12 mouse cellular contexts compared by ENCODE assay signal in genomic region chr10:128636561-128636960, GRCm38 (mm10). TPM values are rescaled to one million over a fixed set of nuclear protein-coding genes. Genes with fewer than 3 reads are reported as not detected.
DNase-seq lines count a peak whose midpoint lies in the region; ATAC-seq and TF ChIP-seq lines count a peak whose summit lies in the region.
"Had no signal": no experiment of that assay in that cellular context is flagged by ENCODE, and none has a peak within 500 bp of the region (broad histone marks: within the 10 kb centered on the region; RNA-seq: fewer than 3 reads in every experiment).

No protein-coding gene starts in this region.

- H3K36me3 ChIP-seq in forebrain, embryonic 14.5 days (ENCODE audit: control insufficient read depth, insufficient read depth, low read length), result peaks cover 74% of the 10 kb centered on the region
- peaks cover 21% of the 10 kb centered on the region for H3K36me3 ChIP-seq in forebrain, embryonic 16.5 days (ENCODE audit: control insufficient read depth, insufficient read depth)
- peaks cover 80% of the 10 kb centered on the region for H3K36me3 ChIP-seq in midbrain, embryonic 14.5 days (ENCODE audit: control insufficient read depth, insufficient read depth, low read length)
- H3K36me3 ChIP-seq in midbrain, embryonic 16.5 days (ENCODE audit: control insufficient read depth, insufficient read depth, low read length), result peaks cover 62% of the 10 kb centered on the region
- H3K36me3 ChIP-seq in liver, postnatal 0 days (replicated peaks; ENCODE audit: insufficient read depth, low read length), result no peaks in the 10 kb centered on the region

- H3K27ac ChIP-seq in forebrain, embryonic 14.5 days (ENCODE audit: low read depth, low read length), result no peak overlapping the region
- no peak overlapping the region for H3K27ac ChIP-seq in forebrain, embryonic 16.5 days (ENCODE audit: low read length)
- H3K27ac ChIP-seq in midbrain, embryonic 14.5 days (replicated peaks; ENCODE audit: low read depth, low read length), result no peak overlapping the region
- H3K27ac ChIP-seq in midbrain, embryonic 16.5 days (ENCODE audit: low read length), result no peak overlapping the region
- H3K27ac ChIP-seq in liver, postnatal 0 days (ENCODE audit: low read depth), result peak overlapping the region; percentile 30; the same call in 1 of the 2 replicates

- ATAC-seq in forebrain, embryonic 14.5 days, result no peak
- no peak for ATAC-seq in forebrain, embryonic 16.5 days
- ATAC-seq in midbrain, embryonic 14.5 days (ENCODE audit: low FRiP score, low TSS enrichment), result no peak
- no peak for ATAC-seq in midbrain, embryonic 16.5 days
- no peak for ATAC-seq in liver, postnatal 0 days
- ATAC-seq: forebrain, postnatal 0 days; intestine, postnatal 0 days had no signal

- H3K4me2 ChIP-seq in forebrain, embryonic 14.5 days (ENCODE audit: low read length), result no peak overlapping the region
- no peak overlapping the region for H3K4me2 ChIP-seq in forebrain, embryonic 16.5 days (ENCODE audit: low read length)
- H3K4me2 ChIP-seq in midbrain, embryonic 14.5 days (ENCODE audit: low read length), result peak overlapping the region; percentile 22; the same call in 1 of the 2 replicates
- no peak overlapping the region for H3K4me2 ChIP-seq in midbrain, embryonic 16.5 days (ENCODE audit: low read length)
- H3K4me2 ChIP-seq in liver, postnatal 0 days (ENCODE audit: low read depth, low read length), result 0 out of 2 replicates have a peak overlapping the region, but pooled peaks have one; percentile 38

- peak overlapping the region; percentile 13; the same call in 1 of the 2 replicates for H3K9ac ChIP-seq in forebrain, embryonic 14.5 days (ENCODE audit: low read length)
- H3K9ac ChIP-seq in forebrain, embryonic 16.5 days (replicated peaks; ENCODE audit: low read depth, low read length), result no peak overlapping the region
- H3K9ac ChIP-seq in midbrain, embryonic 14.5 days (replicated peaks; ENCODE audit: low read length), result no peak overlapping the region
- H3K9ac ChIP-seq in midbrain, embryonic 16.5 days (ENCODE audit: low read depth, low read length), result no peak overlapping the region
- H3K9ac ChIP-seq in liver, postnatal 0 days (replicated peaks), result no peak overlapping the region
- H3K9ac ChIP-seq: forebrain, postnatal 0 days had no signal

- WGBS in forebrain, embryonic 14.5 days, result 49% methylated on average over 6 of the region's 6 CpGs
- 48% methylated on average over 6 of the region's 6 CpGs for WGBS in forebrain, embryonic 16.5 days
- 49% methylated on average over 6 of the region's 6 CpGs for WGBS in midbrain, embryonic 14.5 days
- 44% methylated on average over 6 of the region's 6 CpGs for WGBS in midbrain, embryonic 16.5 days
- WGBS in liver, postnatal 0 days (ENCODE audit: insufficient replicate concordance), result 34% methylated on average over 6 of the region's 6 CpGs

- no peak overlapping the region for H3K4me3 ChIP-seq in forebrain, embryonic 14.5 days (ENCODE audit: low read depth, low read length)
- no peak overlapping the region for H3K4me3 ChIP-seq in forebrain, embryonic 16.5 days (replicated peaks; ENCODE audit: low read length)
- H3K4me3 ChIP-seq in midbrain, embryonic 14.5 days (replicated peaks; ENCODE audit: low read depth, low read length), result no peak overlapping the region
- H3K4me3 ChIP-seq in midbrain, embryonic 16.5 days (ENCODE audit: low read depth, low read length), result no peak overlapping the region
- H3K4me3 ChIP-seq in liver, postnatal 0 days (ENCODE audit: low read depth, low read length), result no peak overlapping the region

- TF ChIP-seq CTCF in liver, postnatal 0 days (IDR thresholded peaks at IDR 0.05; ENCODE audit: low read depth), result no peak

- DNase-seq in forebrain, embryonic 14.5 days (ENCODE audit: low spot score), result no peak
- DNase-seq in midbrain, embryonic 14.5 days, result no peak
- DNase-seq in liver, postnatal 0 days, result no peak
- DNase-seq in thymus, postnatal 4 days, result peak; percentile 69
- no peak for DNase-seq in left cerebral cortex, adult 18-20 months (ENCODE audit: low spot score in 2 of 2)
- no peak for DNase-seq in urinary bladder, postnatal 36 days (ENCODE audit: low spot score in 2 of 2)
- DNase-seq: cerebellum, adult 8-10 months; forebrain, postnatal 0 days; lung, postnatal 36 days had no signal

- TF ChIP-seq EP300 in liver, postnatal 0 days (IDR thresholded peaks at IDR 0.05; ENCODE audit: low read depth), result no peak

- no peaks in the 10 kb centered on the region for H3K4me1 ChIP-seq in forebrain, embryonic 14.5 days (ENCODE audit: control insufficient read depth, insufficient read depth, low read length)
- no peaks in the 10 kb centered on the region for H3K4me1 ChIP-seq in forebrain, embryonic 16.5 days (replicated peaks; ENCODE audit: control insufficient read depth, insufficient read depth, low read length)
- H3K4me1 ChIP-seq in midbrain, embryonic 14.5 days (ENCODE audit: control insufficient read depth, insufficient read depth, low read length), result no peaks in the 10 kb centered on the region
- no peaks in the 10 kb centered on the region for H3K4me1 ChIP-seq in midbrain, embryonic 16.5 days (ENCODE audit: control insufficient read depth, insufficient read depth, low read length)
- H3K4me1 ChIP-seq in liver, postnatal 0 days (ENCODE audit: insufficient read depth), result peaks cover 3% of the 10 kb centered on the region; the same call in 1 of the 2 replicates

- no peaks in the 10 kb centered on the region for H3K9me3 ChIP-seq in forebrain, embryonic 14.5 days (replicated peaks; ENCODE audit: control insufficient read depth, low read length)
- no peaks in the 10 kb centered on the region for H3K9me3 ChIP-seq in forebrain, embryonic 16.5 days (ENCODE audit: control insufficient read depth, low read length)
- no peaks in the 10 kb centered on the region for H3K9me3 ChIP-seq in midbrain, embryonic 14.5 days (ENCODE audit: control insufficient read depth, low read length)
- no peaks in the 10 kb centered on the region for H3K9me3 ChIP-seq in midbrain, embryonic 16.5 days (replicated peaks; ENCODE audit: control insufficient read depth, low read length, poor library complexity, severe bottlenecking)
- H3K9me3 ChIP-seq in liver, postnatal 0 days (ENCODE audit: low read length), result no peaks in the 10 kb centered on the region

- H3K27me3 ChIP-seq in forebrain, embryonic 14.5 days (replicated peaks; ENCODE audit: control insufficient read depth, insufficient read depth, low read length), result no peaks in the 10 kb centered on the region
- no peaks in the 10 kb centered on the region for H3K27me3 ChIP-seq in forebrain, embryonic 16.5 days (replicated peaks; ENCODE audit: control insufficient read depth, insufficient read depth, low read length)
- no peaks in the 10 kb centered on the region for H3K27me3 ChIP-seq in midbrain, embryonic 14.5 days (ENCODE audit: control insufficient read depth, insufficient read depth, low read length)
- H3K27me3 ChIP-seq in midbrain, embryonic 16.5 days (ENCODE audit: control insufficient read depth, insufficient read depth, low read depth, low read length), result no peaks in the 10 kb centered on the region
- no peaks in the 10 kb centered on the region for H3K27me3 ChIP-seq in liver, postnatal 0 days (ENCODE audit: insufficient read depth, low read length)

RNA-seq across cellular contexts. Expression of gene Ikzf4, which starts 9.2 kb away (rescaled TPM):
- 6.5 and 9.2 TPM in 2 replicates for polyA plus RNA-seq in forebrain, embryonic 14.5 days (2014; fragmentation: Nextera tagmentation; extraction: Ambion mirVana)
- polyA plus RNA-seq in forebrain, embryonic 16.5 days (2015; fragmentation: Nextera tagmentation; extraction: Ambion mirVana), result 9.0 and 15.6 TPM in 2 replicates
- polyA plus RNA-seq in midbrain, embryonic 14.5 days (2014; fragmentation: Nextera tagmentation; extraction: Ambion mirVana), result 21.2 and 23.6 TPM in 2 replicates
- 23.1 and 23.5 TPM in 2 replicates for polyA plus RNA-seq in midbrain, embryonic 16.5 days (2015; fragmentation: Nextera tagmentation; extraction: Ambion mirVana)
- 0.18 and 0.40 TPM in 2 replicates for polyA plus RNA-seq in liver, postnatal 0 days (2015; fragmentation: Nextera tagmentation; extraction: Ambion mirVana)
- total RNA-seq in left cerebral cortex, adult 18-20 months (2021), result 10 to 100 TPM; 12.8 to 17.6 TPM

RNA-seq across cellular contexts. Expression of gene Rps26, which starts 10.0 kb away (rescaled TPM):
- polyA plus RNA-seq in forebrain, embryonic 14.5 days (2014; fragmentation: Nextera tagmentation; extraction: Ambion mirVana), result 522 and 721 TPM in 2 replicates
- polyA plus RNA-seq in forebrain, embryonic 16.5 days (2015; fragmentation: Nextera tagmentation; extraction: Ambion mirVana), result 358 and 398 TPM in 2 replicates
- 529 and 586 TPM in 2 replicates for polyA plus RNA-seq in midbrain, embryonic 14.5 days (2014; fragmentation: Nextera tagmentation; extraction: Ambion mirVana)
- 295 and 315 TPM in 2 replicates for polyA plus RNA-seq in midbrain, embryonic 16.5 days (2015; fragmentation: Nextera tagmentation; extraction: Ambion mirVana)
- polyA plus RNA-seq in liver, postnatal 0 days (2015; fragmentation: Nextera tagmentation; extraction: Ambion mirVana), result 469 and 517 TPM in 2 replicates
- 100 to 1,000 TPM; 232 to 257 TPM for total RNA-seq in left cerebral cortex, adult 18-20 months (2021)

RNA-seq across cellular contexts. Expression of gene Suox, which starts 37.3 kb away (rescaled TPM):
- 9.1 and 9.8 TPM in 2 replicates for polyA plus RNA-seq in forebrain, embryonic 14.5 days (2014; fragmentation: Nextera tagmentation; extraction: Ambion mirVana)
- 11.2 and 12.7 TPM in 2 replicates for polyA plus RNA-seq in forebrain, embryonic 16.5 days (2015; fragmentation: Nextera tagmentation; extraction: Ambion mirVana)
- 10.3 and 10.4 TPM in 2 replicates for polyA plus RNA-seq in midbrain, embryonic 14.5 days (2014; fragmentation: Nextera tagmentation; extraction: Ambion mirVana)
- polyA plus RNA-seq in midbrain, embryonic 16.5 days (2015; fragmentation: Nextera tagmentation; extraction: Ambion mirVana), result 13.4 and 13.7 TPM in 2 replicates
- polyA plus RNA-seq in liver, postnatal 0 days (2015; fragmentation: Nextera tagmentation; extraction: Ambion mirVana), result 27.7 and 27.9 TPM in 2 replicates
- 10 to 100 TPM; 12.2 to 12.4 TPM for total RNA-seq in left cerebral cortex, adult 18-20 months (2021)

RNA-seq across cellular contexts. Expression of gene Erbb3, which starts 47.1 kb away (rescaled TPM):
- 0.17 and 0.40 TPM in 2 replicates for polyA plus RNA-seq in forebrain, embryonic 14.5 days (2014; fragmentation: Nextera tagmentation; extraction: Ambion mirVana)
- polyA plus RNA-seq in forebrain, embryonic 16.5 days (2015; fragmentation: Nextera tagmentation; extraction: Ambion mirVana), result 0.46 and 0.62 TPM in 2 replicates
- polyA plus RNA-seq in midbrain, embryonic 14.5 days (2014; fragmentation: Nextera tagmentation; extraction: Ambion mirVana), result 0.26 and 0.47 TPM in 2 replicates
- 0.41 and 0.47 TPM in 2 replicates for polyA plus RNA-seq in midbrain, embryonic 16.5 days (2015; fragmentation: Nextera tagmentation; extraction: Ambion mirVana)
- polyA plus RNA-seq in liver, postnatal 0 days (2015; fragmentation: Nextera tagmentation; extraction: Ambion mirVana), result 7.3 and 7.8 TPM in 2 replicates
- total RNA-seq in left cerebral cortex, adult 18-20 months (2021), result 1 to 10 TPM; 5.1 to 5.2 TPM

RNA-seq across cellular contexts. Expression of gene Rab5b, which starts 59.5 kb away (rescaled TPM):
- polyA plus RNA-seq in forebrain, embryonic 14.5 days (2014; fragmentation: Nextera tagmentation; extraction: Ambion mirVana), result 89.4 and 98.8 TPM in 2 replicates
- 128 and 131 TPM in 2 replicates for polyA plus RNA-seq in forebrain, embryonic 16.5 days (2015; fragmentation: Nextera tagmentation; extraction: Ambion mirVana)
- polyA plus RNA-seq in midbrain, embryonic 14.5 days (2014; fragmentation: Nextera tagmentation; extraction: Ambion mirVana), result 80.4 and 100 TPM in 2 replicates
- polyA plus RNA-seq in midbrain, embryonic 16.5 days (2015; fragmentation: Nextera tagmentation; extraction: Ambion mirVana), result 119 and 128 TPM in 2 replicates
- 23.0 and 26.2 TPM in 2 replicates for polyA plus RNA-seq in liver, postnatal 0 days (2015; fragmentation: Nextera tagmentation; extraction: Ambion mirVana)
- 100 to 1,000 TPM; 131 to 136 TPM for total RNA-seq in left cerebral cortex, adult 18-20 months (2021)

Comparison
In these comparisons a context has a peak if more than half of its experiments do, and no peak if none do; other contexts are left out.
1. H3K4me2 ChIP-seq: peak in midbrain, embryonic 14.5 days (single experiment) and liver, postnatal 0 days (single experiment); none in forebrain, embryonic 14.5 days (single experiment), forebrain, embryonic 16.5 days (single experiment) and midbrain, embryonic 16.5 days (single experiment).